Mouse (Mus musculus) liver, embryonic 14.5 days (tissue): ENCODE data around the gene Mpc1.

ENCODE experiments used
- CTCF ChIP-seq: IDR thresholded peaks from 2 replicates; pipeline ENCODE4 v1.5.1; 2016; ENCODE audit warnings: antibody characterized with exemption, low read depth, control low read depth
- EP300 ChIP-seq: IDR thresholded peaks from 2 replicates; pipeline ENCODE4 v1.6.1; 2016; ENCODE audit warnings: antibody characterized with exemption, low read depth

GRCm38 (mm10) chr17:8246102-8246754 is 36.5 kb upstream of the Mpc1 start:
- TF ChIP-seq CTCF (no peak), EP300 (no peak)
